Mouse (Mus musculus) heart, adult 2 months (tissue): ENCODE measurements at regions not wholly inside any gene's neighbourhood (a gene's known extent, or its start where the extent isn't known, plus 50 kb on each side); places are given as distances from the start of the nearest gene placed in this dataset.

Experiments used
- CTCF ChIP-seq: fragments of 200-600 bp; IDR thresholded peaks from 2 replicates; pipeline ENCODE4 v1.8.1; 2022; ENCODE audit warnings: antibody characterized with exemption, mild to moderate bottlenecking, moderate library complexity
- EP300 ChIP-seq: fragments of 200-500 bp; IDR thresholded peaks from 2 replicates; pipeline ENCODE4 v1.6.1; 2011; ENCODE audit warnings: low read depth, low read length, control low read depth; ENCODE audit not compliant: insufficient read depth
- POLR2A ChIP-seq: fragments of 200-500 bp; IDR thresholded peaks from 2 replicates; pipeline ENCODE4 v1.6.1; 2011; ENCODE audit warnings: mild to moderate bottlenecking, low read depth, low read length, control low read depth; ENCODE audit not compliant: insufficient read depth

- TF ChIP-seq CTCF, result no peak
- TF ChIP-seq POLR2A, result no peak
- no peak for TF ChIP-seq EP300
Observed at GRCm38 (mm10) chr4:131587536-131587935, 250.6 kb downstream of the Ptpru start.
